Mouse (Mus musculus) forebrain, embryonic 12.5 days (tissue): Measurements from ENCODE around the gene Tmem41b. TPM values are rescaled to one million over a fixed set of nuclear protein-coding genes. Genes with fewer than 3 reads are reported as not detected.

Experiments
- ATAC-seq: fragments of 200-750 bp; cut with Nextera tagmentation; 2 replicates; pipeline ENCODE4 v1.8.0; 2017; ENCODE audit warnings: moderate TSS enrichment; ENCODE audit not compliant: low FRiP score
- H3K27ac ChIP-seq: fragments of 300-500 bp; sonication (generic); 2 replicates; pipeline ENCODE4 v1.5.1; 2016; ENCODE audit warnings: mild to moderate bottlenecking
- H3K27me3 ChIP-seq: fragments of 300-500 bp; sonication (generic); 2 replicates; pipeline ENCODE4 v1.6.1; 2016; ENCODE audit warnings: mild to moderate bottlenecking
- H3K36me3 ChIP-seq: fragments of 300-500 bp; sonication (generic); replicated peaks from 2 replicates; pipeline ENCODE4 v1.6.1; 2016; ENCODE audit warnings: mild to moderate bottlenecking
- H3K4me1 ChIP-seq: fragments of 300-500 bp; sonication (generic); 2 replicates; pipeline ENCODE4 v1.6.1; 2016
- H3K4me2 ChIP-seq: fragments of 300-500 bp; sonication (generic); 2 replicates; pipeline ENCODE4 v1.6.1; 2016; ENCODE audit warnings: mild to moderate bottlenecking, moderate library complexity
- H3K4me3 ChIP-seq: fragments of 300-500 bp; sonication (generic); replicated peaks from 2 replicates; pipeline ENCODE4 v1.5.1; 2016; ENCODE audit warnings: mild to moderate bottlenecking
- H3K9ac ChIP-seq: fragments of 300-500 bp; sonication (generic); 2 replicates; pipeline ENCODE4 v1.6.1; 2016; ENCODE audit warnings: mild to moderate bottlenecking
- H3K9me3 ChIP-seq: fragments of 300-500 bp; sonication (generic); 2 replicates; pipeline ENCODE4 v1.6.1; 2016
- WGBS: fragments of 180-500 bp; shearing (Covaris S2); methylation state at CpG from one replicate; pipeline ENCODE4 v1.1.7; 2016; 5-methylcytosine and 5-hydroxymethylcytosine counted together
- polyA plus RNA-seq: library from polyadenylated mRNA; unstranded; fragments of >200 nt; fragmentation: Nextera tagmentation; extraction: Ambion mirVana; gene quantifications from 2 replicates; pipeline ENCODE4 v1.2.1, GENCODE M21; 2016

Gene Tmem41b
- polyA plus RNA-seq, 1 experiment from 2014 or later, result 75.8 TPM

DNA sequence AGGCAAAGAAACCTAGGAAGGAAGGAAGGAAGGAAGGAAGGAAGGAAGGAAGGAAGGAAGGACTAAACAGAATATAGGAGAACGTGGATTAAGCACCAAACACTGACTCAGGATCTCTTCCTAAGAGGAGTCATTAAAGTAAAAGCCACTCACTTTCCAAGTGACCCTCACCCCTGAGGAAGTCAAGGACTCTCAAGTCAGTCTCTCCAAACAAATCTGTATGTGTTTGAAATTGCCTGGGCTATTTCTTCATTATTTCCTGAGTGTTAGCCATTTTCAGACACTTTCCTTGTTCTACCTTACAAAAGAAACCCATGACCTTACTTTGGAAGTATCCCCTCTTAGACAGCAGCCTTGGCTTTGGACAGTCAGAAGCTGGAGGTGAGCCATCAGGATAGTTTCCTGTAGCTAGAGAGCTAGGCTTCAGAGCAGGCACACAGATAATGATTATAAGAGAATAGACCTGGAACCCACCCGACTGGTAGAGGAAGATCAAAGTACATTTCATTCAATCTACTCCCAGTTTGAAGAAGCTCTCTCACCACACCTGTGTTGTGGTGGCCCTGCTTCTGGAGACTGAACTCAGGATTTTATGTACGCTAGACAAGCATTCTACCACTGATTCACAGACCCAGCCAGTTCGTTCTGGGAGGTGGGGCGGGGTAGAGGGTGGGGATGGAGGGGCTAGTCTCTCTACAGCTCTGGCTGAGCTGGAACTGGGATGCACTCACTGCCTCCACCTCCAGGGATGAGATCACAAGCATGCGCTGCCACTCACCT, 31.9 kb downstream of the Tmem41b start:
- Histone ChIP-seq H3K27ac (no peak overlapping the region), H3K27me3 (no peaks in the 10 kb centered on the region), H3K9ac (no peak overlapping the region), H3K4me2 (no peak overlapping the region), H3K4me1 (peaks cover 33% of the 10 kb centered on the region), H3K36me3 (no peaks in the 10 kb centered on the region), H3K9me3 (no peaks in the 10 kb centered on the region), H3K4me3 (no peak overlapping the region)
- 70% methylated on average over 6 of the region's 6 CpGs for WGBS
- no peak for ATAC-seq

DNA sequence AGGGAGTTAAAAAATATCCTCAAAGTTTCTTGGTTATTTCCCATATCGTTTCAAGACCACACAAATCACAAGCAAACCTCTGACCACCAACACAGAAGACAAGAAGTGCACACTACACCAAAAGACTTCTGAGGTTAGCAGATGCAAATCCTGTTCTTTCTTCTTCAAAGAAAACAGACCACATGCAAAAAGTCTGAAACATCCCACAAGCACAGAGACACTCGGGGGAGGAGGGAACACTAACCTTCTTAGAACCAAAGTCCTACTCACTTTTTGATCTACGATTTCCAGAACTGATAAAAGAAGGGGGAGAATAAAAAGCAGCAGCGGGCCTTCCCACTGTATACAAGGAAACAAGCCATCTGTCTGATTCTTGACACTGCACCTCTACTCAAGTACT, 35.4 kb downstream of the Tmem41b start:
- ATAC-seq, result no peak
- H3K4me2 ChIP-seq, result no peak overlapping the region
- H3K4me3 ChIP-seq, result no peak overlapping the region
- peaks cover 10% of the 10 kb centered on the region for H3K4me1 ChIP-seq
- H3K9me3 ChIP-seq, result no peaks in the 10 kb centered on the region
- H3K27me3 ChIP-seq, result no peaks in the 10 kb centered on the region
- H3K27ac ChIP-seq, result no peak overlapping the region
- 84% methylated on average over 4 of the region's 4 CpGs for WGBS
- no peaks in the 10 kb centered on the region for H3K36me3 ChIP-seq
- H3K9ac ChIP-seq, result no peak overlapping the region

GRCm38 (mm10) chr7:109944421-109945034, 42.2 kb downstream of the Tmem41b start:
- no peaks in the 10 kb centered on the region for H3K36me3 ChIP-seq
- H3K9me3 ChIP-seq, result no peaks in the 10 kb centered on the region
- no peak overlapping the region for H3K4me3 ChIP-seq
- ATAC-seq, result no peak
- peak overlapping the region; percentile 39; the same call in 1 of the 2 replicates for H3K27ac ChIP-seq
- no peaks in the 10 kb centered on the region for H3K27me3 ChIP-seq
- H3K4me2 ChIP-seq, result no peak overlapping the region
- H3K4me1 ChIP-seq, result 0 out of 2 replicates have a peak, but pooled peaks cover 7% of the 10 kb centered on the region
- WGBS, result 71% methylated on average over 6 of the region's 6 CpGs
- H3K9ac ChIP-seq, result no peak overlapping the region

GRCm38 (mm10) chr7:109929628-109930027, 57.1 kb downstream of the Tmem41b start:
- Histone ChIP-seq H3K9ac (no peak overlapping the region), H3K27ac (no peak overlapping the region), H3K4me3 (no peak overlapping the region), H3K36me3 (peaks cover 64% of the 10 kb centered on the region), H3K4me2 (no peak overlapping the region), H3K4me1 (peaks cover 8% of the 10 kb centered on the region; the same call in 1 of the 2 replicates), H3K9me3 (no peaks in the 10 kb centered on the region), H3K27me3 (no peaks in the 10 kb centered on the region)
- ATAC-seq, result no peak

- no peak overlapping the region for H3K27ac ChIP-seq
- ATAC-seq, result no peak
- no peaks in the 10 kb centered on the region for H3K9me3 ChIP-seq
- peaks cover 61% of the 10 kb centered on the region for H3K36me3 ChIP-seq
- H3K9ac ChIP-seq, result no peak overlapping the region
- H3K4me1 ChIP-seq, result peaks cover 8% of the 10 kb centered on the region; the same call in 1 of the 2 replicates
- H3K4me3 ChIP-seq, result no peak overlapping the region
- no peaks in the 10 kb centered on the region for H3K27me3 ChIP-seq
- H3K4me2 ChIP-seq, result no peak overlapping the region
- 90% methylated on average over 6 of the region's 6 CpGs for WGBS
Observed at GRCm38 (mm10) chr7:109928365-109928764, 58.4 kb downstream of the Tmem41b start.

- ATAC-seq, result no peak
- 83% methylated on average over 2 of the region's 2 CpGs for WGBS
- no peak overlapping the region for H3K9ac ChIP-seq
- H3K4me3 ChIP-seq, result no peak overlapping the region
- H3K9me3 ChIP-seq, result no peaks in the 10 kb centered on the region
- peaks cover 52% of the 10 kb centered on the region for H3K36me3 ChIP-seq
- peaks cover 8% of the 10 kb centered on the region; the same call in 1 of the 2 replicates for H3K4me1 ChIP-seq
- no peak overlapping the region for H3K27ac ChIP-seq
- H3K4me2 ChIP-seq, result no peak overlapping the region
- no peaks in the 10 kb centered on the region for H3K27me3 ChIP-seq
Observed at GRCm38 (mm10) chr7:109924965-109925364, 61.8 kb downstream of the Tmem41b start.

- H3K9ac ChIP-seq, result no peak overlapping the region
- peaks cover 8% of the 10 kb centered on the region; the same call in 1 of the 2 replicates for H3K4me1 ChIP-seq
- ATAC-seq, result no peak
- 95% methylated on average over 4 of the region's 4 CpGs for WGBS
- peaks cover 62% of the 10 kb centered on the region for H3K36me3 ChIP-seq
- no peak overlapping the region for H3K4me3 ChIP-seq
- no peak overlapping the region for H3K4me2 ChIP-seq
- H3K27ac ChIP-seq, result no peak overlapping the region
- no peaks in the 10 kb centered on the region for H3K9me3 ChIP-seq
- H3K27me3 ChIP-seq, result no peaks in the 10 kb centered on the region
Observed at GRCm38 (mm10) chr7:109922889-109923288, 63.8 kb downstream of the Tmem41b start.

Other genes starting within 250 kb of the Tmem41b start
- 48.9 and 49.8 TPM in 2 replicates for gene Tmem9b, start 234.1 kb downstream of the Tmem41b start, polyA plus RNA-seq
- gene Nrip3, start 204.9 kb downstream of the Tmem41b start, polyA plus RNA-seq, result 2.2 and 2.3 TPM in 2 replicates
- gene Scube2, start 121.2 kb downstream of the Tmem41b start, polyA plus RNA-seq, result 1.5 and 1.8 TPM in 2 replicates
- gene Dennd5a, start 26.5 kb downstream of the Tmem41b start, polyA plus RNA-seq, result 52.2 and 53.6 TPM in 2 replicates
- 58.6 and 61.1 TPM in 2 replicates for gene Ipo7, start 31.3 kb upstream of the Tmem41b start, polyA plus RNA-seq
- gene Zfp143, start 74.3 kb upstream of the Tmem41b start, polyA plus RNA-seq, result 27.8 and 31.3 TPM in 2 replicates
- gene Wee1, start 135.1 kb upstream of the Tmem41b start, polyA plus RNA-seq, result 36.9 and 39.3 TPM in 2 replicates
- gene Swap70, start 234.8 kb upstream of the Tmem41b start, polyA plus RNA-seq, result 22.2 and 24.0 TPM in 2 replicates